In genomic region chr4:141559898-141560263, GRCm38 (mm10) we compare ENCODE assay signal across 8 mouse cellular contexts. TPM values are rescaled to one million over a fixed set of nuclear protein-coding genes. Genes with fewer than 3 reads are reported as not detected.
A peak's percentile ranks its signal among the peaks of the same experiment; 100 is the strongest.
DNase-seq lines count a peak whose midpoint lies in the region; ATAC-seq and TF ChIP-seq lines count a peak whose summit lies in the region.

No protein-coding gene starts in this region.

- H3K9ac ChIP-seq in forebrain, embryonic 12.5 days = peak overlapping the region; percentile 18
- peak overlapping the region; percentile 38 for H3K9ac ChIP-seq in lung, embryonic 15.5 days

- no peaks in the 10 kb centered on the region for H3K9me3 ChIP-seq in E14TG2a.4 (ENCODE audit: low read length)
- no peaks in the 10 kb centered on the region for H3K9me3 ChIP-seq in forebrain, embryonic 12.5 days
- H3K9me3 ChIP-seq in lung, embryonic 15.5 days = no peaks in the 10 kb centered on the region

- peak overlapping the region; percentile 76 for H3K27ac ChIP-seq in forebrain, embryonic 12.5 days
- H3K27ac ChIP-seq in lung, embryonic 15.5 days = peak overlapping the region; percentile 92
- H3K27ac ChIP-seq in thymus, adult 2 months (ENCODE audit: control insufficient read depth, insufficient read depth, low read length) = peak overlapping the region; percentile 82

- DNase-seq in heart, postnatal 14 days = peak; percentile 84 to 90
- peak; percentile 72 for DNase-seq in layer of hippocampus, adult 11-12 months (ENCODE audit: low spot score)
- peak; percentile 49 for DNase-seq in ovary, adult 18-20 months (ENCODE audit: low spot score)
- DNase-seq in thymus, adult 2 months = peak; percentile 85

- 0 out of 2 replicates have a peak, but pooled peaks have one; percentile 46 for ATAC-seq in cerebellum, adult (ENCODE audit: insufficient number of reproducible peaks, low FRiP score, low TSS enrichment)
- ATAC-seq in forebrain, embryonic 12.5 days (ENCODE audit: low FRiP score) = peak; percentile 57
- ATAC-seq in lung, embryonic 15.5 days (ENCODE audit: borderline replicate concordance, extremely low read depth, low FRiP score, low TSS enrichment) = peak; percentile 43; the same call in 1 of the 2 replicates

- under 1% methylated on average over 9 of the region's 9 CpGs for WGBS in forebrain, embryonic 12.5 days
- WGBS in lung, embryonic 15.5 days = 2% methylated on average over 9 of the region's 9 CpGs
- WGBS in thymus, adult 2 months = 3% methylated on average over 9 of the region's 9 CpGs

- peaks cover 87% of the 10 kb centered on the region for H3K4me1 ChIP-seq in E14TG2a.4 (replicated peaks; ENCODE audit: low read depth, low read length)
- peaks cover 19% of the 10 kb centered on the region for H3K4me1 ChIP-seq in forebrain, embryonic 12.5 days
- peaks cover 8% of the 10 kb centered on the region for H3K4me1 ChIP-seq in lung, embryonic 15.5 days
- H3K4me1 ChIP-seq in thymus, adult 2 months (replicated peaks; ENCODE audit: control insufficient read depth, insufficient read depth, low read length) = peaks cover 12% of the 10 kb centered on the region

- H3K36me3 ChIP-seq in E14TG2a.4 (ENCODE audit: insufficient read depth, low read length) = peaks cover 24% of the 10 kb centered on the region
- H3K36me3 ChIP-seq in forebrain, embryonic 12.5 days (replicated peaks) = no peaks in the 10 kb centered on the region
- no peaks in the 10 kb centered on the region for H3K36me3 ChIP-seq in lung, embryonic 15.5 days
- no peaks in the 10 kb centered on the region for H3K36me3 ChIP-seq in thymus, adult 2 months (ENCODE audit: control insufficient read depth, insufficient read depth, low read length)

- intact Hi-C loops in heart, postnatal 14 days (cut with DNase I) = loop anchor here (2.0 to 5.0 kb wide), 4 partner anchors 15 to 155 kb away; no protein-coding TSS in a partner anchor

- no peaks in the 10 kb centered on the region for H3K27me3 ChIP-seq in E14TG2a.4 (ENCODE audit: insufficient read depth, low read length)
- H3K27me3 ChIP-seq in forebrain, embryonic 12.5 days = peaks cover 3% of the 10 kb centered on the region; the same call in 1 of the 2 replicates
- H3K27me3 ChIP-seq in lung, embryonic 15.5 days = no peaks in the 10 kb centered on the region
- no peaks in the 10 kb centered on the region for H3K27me3 ChIP-seq in thymus, adult 2 months (ENCODE audit: control insufficient read depth, insufficient read depth, low read length)

- H3K4me3 ChIP-seq in E14TG2a.4 (replicated peaks; ENCODE audit: low read length) = peak overlapping the region; percentile 75
- H3K4me3 ChIP-seq in forebrain, embryonic 12.5 days (replicated peaks) = peak overlapping the region; percentile 36
- peak overlapping the region; percentile 42 for H3K4me3 ChIP-seq in lung, embryonic 15.5 days
- H3K4me3 ChIP-seq in thymus, adult 2 months (ENCODE audit: control insufficient read depth, insufficient read depth, low read length) = peak overlapping the region; percentile 53

- TF ChIP-seq CTCF in E14TG2a.4 (conservative IDR thresholded peaks at IDR 0.05; ENCODE audit: low read length) = peak; percentile 91
- TF ChIP-seq CTCF in thymus, adult 2 months (IDR thresholded peaks at IDR 0.05; ENCODE audit: borderline replicate concordance, control insufficient read depth, extremely low read depth, insufficient read depth, low read length, poor library complexity) = peak; percentile 82; the same call in 1 of the 2 replicates

- H3K4me2 ChIP-seq in forebrain, embryonic 12.5 days = peak overlapping the region; percentile 66
- peak overlapping the region; percentile 88 for H3K4me2 ChIP-seq in lung, embryonic 15.5 days

- TF ChIP-seq POLR2A in thymus, adult 2 months (IDR thresholded peaks at IDR 0.05; ENCODE audit: control insufficient read depth, extremely low read depth, insufficient read depth, low read length, poor library complexity) = no peak

RNA-seq across cellular contexts. Expression of gene Spen, which starts 21.5 kb away (rescaled TPM):
- 20.3 and 20.9 TPM in 2 replicates for polyA plus RNA-seq in forebrain, embryonic 12.5 days (2016; fragmentation: Nextera tagmentation; extraction: Ambion mirVana)
- total RNA-seq in heart, postnatal 14 days (2021) = 10 to 100 TPM; 33.8 to 34.0 TPM
- polyA plus RNA-seq in lung, embryonic 15.5 days (2015; fragmentation: Nextera tagmentation; extraction: Ambion mirVana) = 9.1 and 10.3 TPM in 2 replicates
- 63.4 and 84.1 TPM in 2 replicates for polyA plus RNA-seq in thymus, adult 2 months (2012; rRNA removed)

RNA-seq across cellular contexts. Expression of gene Fblim1, which starts 46.0 kb away (rescaled TPM):
- 17.3 and 19.8 TPM in 2 replicates for polyA plus RNA-seq in forebrain, embryonic 12.5 days (2016; fragmentation: Nextera tagmentation; extraction: Ambion mirVana)
- 100 to 1,000 TPM; 299 to 338 TPM for total RNA-seq in heart, postnatal 14 days (2021)
- 73.5 TPM in 2 replicates for polyA plus RNA-seq in lung, embryonic 15.5 days (2015; fragmentation: Nextera tagmentation; extraction: Ambion mirVana)
- 9.5 and 16.2 TPM in 2 replicates for polyA plus RNA-seq in thymus, adult 2 months (2012; rRNA removed)

RNA-seq across cellular contexts. Expression of gene Tmem82, which starts 58.6 kb away (rescaled TPM):
- polyA plus RNA-seq in forebrain, embryonic 12.5 days (2016; fragmentation: Nextera tagmentation; extraction: Ambion mirVana) = 0.09 and 0.33 TPM in 2 replicates
- total RNA-seq in heart, postnatal 14 days (2021) = 10 to 100 TPM; 30.1 to 35.4 TPM
- polyA plus RNA-seq in lung, embryonic 15.5 days (2015; fragmentation: Nextera tagmentation; extraction: Ambion mirVana) = 0.49 and 0.58 TPM in 2 replicates
- polyA plus RNA-seq in thymus, adult 2 months (2012; rRNA removed) = 1.2 and 2.8 TPM in 2 replicates

Comparison
In these comparisons a context has a peak if more than half of its experiments do, and no peak if none do; other contexts are left out.
1. Peak in every context shown above with its lines: DNase-seq, ATAC-seq, H3K4me3 ChIP-seq and H3K27ac ChIP-seq.